Mouse (Mus musculus) urinary bladder, postnatal 36 days (tissue): ENCODE results near the gene Olfr356.

Source experiments
- DNase-seq, 2 experiments: peaks; one replicate each; pipeline ENCODE4 v3.0.0; 2022; ENCODE audit warnings: low spot score in 2 of 2, mixed read lengths in 1 of 2

The Olfr356 gene

DNA sequence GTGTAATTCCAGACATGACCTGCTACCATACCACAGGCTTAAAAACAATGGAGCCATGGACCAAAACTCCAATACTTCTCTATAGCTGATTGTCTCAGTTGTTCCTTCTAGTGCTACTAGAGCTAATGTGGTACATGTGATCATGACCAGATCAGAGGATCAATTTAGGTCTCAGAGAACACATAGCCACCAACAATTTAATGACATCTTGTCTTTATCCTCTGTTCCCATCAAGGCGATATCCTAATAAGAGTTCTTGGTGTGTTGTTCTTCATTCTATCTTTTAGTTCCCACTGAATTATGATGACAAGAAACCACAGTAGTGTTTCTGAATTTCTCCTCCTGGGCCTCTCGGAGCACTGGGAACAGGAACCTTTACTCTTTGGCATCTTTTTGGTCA lies at the start of gene Olfr356:
Olfr356 (plus strand) TSS at position 301 of the 400 bp plus-strand sequence.
- DNase-seq, result no peak

- DNase-seq, result no peak
Observed at GRCm38 (mm10) chr2:36892836-36893235, 44.1 kb upstream of the Olfr356 start, which contains the start of gene Olfr353. Gene Olfr353, minus strand, starts transcription at chr2:36892936.

DNA sequence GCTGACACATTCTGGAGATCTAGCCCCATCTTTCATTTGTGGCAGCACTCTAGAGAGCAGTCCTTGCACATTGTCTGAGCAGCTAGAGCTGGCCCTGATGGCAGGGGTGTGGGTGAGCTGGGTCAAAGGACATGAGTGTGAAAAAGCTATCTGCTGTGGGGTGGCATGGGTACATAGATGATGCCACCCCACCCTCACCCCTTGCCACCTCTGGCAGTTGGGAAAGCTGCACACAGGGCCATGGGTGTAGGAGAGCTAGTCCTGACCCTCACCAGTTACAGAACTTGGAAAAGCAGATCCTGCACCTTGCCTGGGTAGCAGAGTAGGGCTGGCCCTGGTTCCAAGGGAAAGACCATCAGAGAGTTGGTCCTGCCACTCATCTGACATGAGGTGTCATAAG lies 39.8 kb upstream of the Olfr356 start:
- DNase-seq, result no peak

GRCm38 (mm10) chr2:36905380-36905779 lies 31.5 kb upstream of the Olfr356 start, which contains the start of gene Olfr354:
Gene Olfr354, plus strand, starts transcription at chr2:36905680.
- DNase-seq, result no peak

DNA sequence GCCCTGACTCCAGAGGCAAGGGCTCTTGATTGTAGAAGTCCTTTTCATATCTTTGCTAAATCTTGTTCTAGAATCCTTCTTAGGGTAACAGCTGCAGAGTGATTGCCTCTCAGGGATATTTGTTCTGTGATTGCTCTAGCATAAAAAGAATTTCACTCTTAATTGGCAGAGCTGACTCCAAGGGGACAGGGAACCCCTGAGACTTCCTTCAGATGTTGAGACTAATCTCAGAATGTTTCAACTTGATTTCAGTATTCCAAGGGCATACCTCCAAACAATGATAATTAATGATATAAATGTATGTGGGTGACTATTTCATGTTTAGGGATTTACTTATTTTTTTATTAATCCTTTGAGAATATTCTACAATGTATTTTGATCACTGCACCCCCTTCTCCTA lies 8.1 kb upstream of the Olfr356 start, which contains the start of gene Olfr355:
Olfr355 (minus strand) TSS at position 101 of the 400 bp plus-strand sequence.
- no peak for DNase-seq
